Mouse (Mus musculus): ENCODE data around the gene Unc5b. TPM values are rescaled to one million over a fixed set of nuclear protein-coding genes. Genes with fewer than 3 reads are reported as not detected.

Gene Unc5b
- polyA plus RNA-seq, 1 experiment from 2014 or later: 6.1 TPM

DNA sequence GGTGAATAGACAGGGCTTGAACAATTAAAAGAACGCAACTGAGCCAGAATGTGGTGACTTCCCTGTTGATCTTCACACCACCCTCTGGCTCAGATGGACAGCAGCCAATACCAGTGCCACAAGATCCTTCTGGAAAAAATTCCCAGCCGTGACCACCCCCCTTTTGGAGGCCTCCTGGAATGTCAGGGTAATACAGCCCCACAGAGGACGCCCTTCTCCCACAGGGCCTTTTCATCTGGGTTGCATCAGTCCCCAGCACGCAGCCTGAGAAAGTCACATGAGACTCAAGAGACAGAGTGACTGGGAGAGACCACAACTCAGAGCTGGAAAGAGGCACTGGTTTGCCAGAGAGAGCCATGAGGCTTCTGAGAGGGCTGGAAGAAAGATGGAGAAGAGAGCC, 60.5 kb downstream of the Unc5b start:
- ATAC-seq (ENCODE audit: insufficient number of reproducible peaks, insufficient read depth, low FRiP score, low TSS enrichment, low read depth): 0 out of 2 replicates have a peak, but pooled peaks have one; percentile 34
- 28% methylated on average over 4 of the region's 4 CpGs for WGBS
- peak overlapping the region; percentile 23; the same call in 1 of the 2 replicates for H3K27ac ChIP-seq

DNA sequence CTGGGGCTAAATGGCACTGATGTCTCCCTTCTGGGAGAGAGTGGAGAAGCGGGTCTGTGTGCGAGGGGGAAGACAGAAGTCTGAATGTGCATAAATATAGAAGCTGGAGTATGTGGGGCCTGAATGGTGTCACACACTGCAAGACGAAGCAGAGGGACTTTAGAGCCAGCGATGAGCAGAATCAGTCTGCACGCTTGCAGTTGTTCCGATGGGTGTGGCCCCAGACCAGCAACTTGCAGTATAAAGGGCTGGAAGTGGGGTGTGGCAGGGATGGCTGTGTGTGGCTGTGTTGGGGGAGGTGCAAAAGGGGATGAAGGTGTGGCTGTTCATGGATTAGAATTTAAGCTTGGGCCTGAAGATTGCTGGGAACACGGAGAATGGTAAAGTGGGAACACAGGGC, 62.8 kb downstream of the Unc5b start:
- H3K4me3 ChIP-seq: no peak overlapping the region
- no peaks in the 10 kb centered on the region for H3K27me3 ChIP-seq
- ATAC-seq (ENCODE audit: insufficient number of reproducible peaks, insufficient read depth, low FRiP score, low TSS enrichment, low read depth): no peak
- peaks cover 47% of the 10 kb centered on the region for H3K36me3 ChIP-seq
- no peak overlapping the region for H3K4me2 ChIP-seq
- WGBS: 79% methylated on average over 7 of the region's 7 CpGs
- H3K27ac ChIP-seq: no peak overlapping the region
- peaks cover 9% of the 10 kb centered on the region for H3K4me1 ChIP-seq
- H3K9ac ChIP-seq: no peak overlapping the region
- H3K9me3 ChIP-seq: no peaks in the 10 kb centered on the region

More for the DNA sequence above, 60.5 kb downstream of the Unc5b start:
- peaks cover 52% of the 10 kb centered on the region for H3K36me3 ChIP-seq
- no peak overlapping the region for H3K9ac ChIP-seq
- H3K27me3 ChIP-seq: no peaks in the 10 kb centered on the region
- H3K4me2 ChIP-seq: no peak overlapping the region
- no peak overlapping the region for H3K4me3 ChIP-seq
- no peaks in the 10 kb centered on the region for H3K9me3 ChIP-seq
- H3K4me1 ChIP-seq: peaks cover 9% of the 10 kb centered on the region

- Histone ChIP-seq H3K4me3 (no peak overlapping the region), H3K9ac (no peak overlapping the region), H3K27me3 (no peaks in the 10 kb centered on the region), H3K36me3 (peaks cover 36% of the 10 kb centered on the region), H3K4me2 (no peak overlapping the region), H3K4me1 (peaks cover 9% of the 10 kb centered on the region), H3K27ac (no peak overlapping the region), H3K9me3 (no peaks in the 10 kb centered on the region)
- whole genome bisulfite sequencing: 86% methylated on average over 7 of the region's 7 CpGs
- ATAC-seq (ENCODE audit: insufficient number of reproducible peaks, insufficient read depth, low FRiP score, low TSS enrichment, low read depth): no peak
These were observed 64.0 kb downstream of the Unc5b start for GRCm38 (mm10) chr10:60767400-60767799.

DNA sequence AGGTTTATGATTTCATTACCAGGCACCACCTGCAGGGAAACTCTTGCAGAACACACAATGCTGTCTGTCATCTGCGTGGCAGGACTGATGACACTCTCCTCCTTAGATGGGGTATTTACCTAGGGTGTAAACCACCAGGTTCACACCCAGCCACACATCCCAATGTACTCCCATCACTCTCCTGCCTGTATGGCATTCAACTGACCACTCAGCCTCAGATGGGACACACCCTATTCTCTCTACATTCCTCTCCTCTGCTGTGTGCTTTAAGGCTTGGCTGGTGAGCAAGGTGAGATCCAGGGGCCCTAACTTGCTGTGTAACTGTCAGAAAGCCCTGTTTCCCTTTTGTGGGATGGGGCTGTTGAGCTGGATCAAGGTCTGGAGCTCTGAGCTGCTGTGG, 69.3 kb downstream of the Unc5b start:
- Histone ChIP-seq H3K36me3 (peaks cover 20% of the 10 kb centered on the region), H3K27me3 (no peaks in the 10 kb centered on the region), H3K9ac (no peak overlapping the region), H3K9me3 (0 out of 2 replicates have a peak, but pooled peaks cover 5% of the 10 kb centered on the region), H3K4me3 (no peak overlapping the region), H3K4me1 (no peaks in the 10 kb centered on the region), H3K27ac (no peak overlapping the region), H3K4me2 (no peak overlapping the region)
- no peak for ATAC-seq (ENCODE audit: insufficient number of reproducible peaks, insufficient read depth, low FRiP score, low TSS enrichment, low read depth)
- 74% methylated on average over 1 of the region's 1 CpGs for WGBS

DNA sequence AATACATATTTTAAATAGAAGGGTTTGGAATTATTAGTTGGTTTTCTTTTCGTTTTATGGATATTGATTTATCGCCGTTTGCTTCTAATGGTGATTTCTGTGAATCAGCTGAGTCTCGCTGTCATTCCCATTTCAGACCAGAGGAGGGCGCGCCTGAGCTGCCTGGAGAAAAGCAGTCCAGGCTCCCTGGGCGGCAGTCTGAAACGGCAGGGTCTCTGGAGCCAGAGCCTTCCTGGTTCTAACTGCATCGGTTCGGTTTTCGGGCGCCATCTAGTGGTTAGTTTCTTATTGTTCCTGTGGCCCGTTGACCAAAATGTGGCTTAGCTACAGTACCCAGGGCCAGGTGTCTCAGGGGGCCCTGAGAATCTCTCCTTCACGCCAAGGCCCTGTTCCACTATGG, 71.0 kb downstream of the Unc5b start:
- H3K36me3 ChIP-seq: peaks cover 6% of the 10 kb centered on the region
- H3K9ac ChIP-seq: no peak overlapping the region
- H3K27ac ChIP-seq: no peak overlapping the region
- 9% methylated on average over 14 of the region's 14 CpGs for WGBS
- ATAC-seq (ENCODE audit: insufficient number of reproducible peaks, insufficient read depth, low FRiP score, low TSS enrichment, low read depth): peak; percentile 61; the same call in 1 of the 2 replicates
- no peaks in the 10 kb centered on the region for H3K4me1 ChIP-seq
- H3K27me3 ChIP-seq: no peaks in the 10 kb centered on the region
- 0 out of 2 replicates have a peak, but pooled peaks cover 5% of the 10 kb centered on the region for H3K9me3 ChIP-seq
- H3K4me3 ChIP-seq: no peak overlapping the region
- no peak overlapping the region for H3K4me2 ChIP-seq

- Histone ChIP-seq H3K27me3 (no peaks in the 10 kb centered on the region), H3K9ac (no peak overlapping the region), H3K36me3 (no peaks in the 10 kb centered on the region), H3K27ac (no peak overlapping the region), H3K4me2 (no peak overlapping the region), H3K4me1 (peaks cover 7% of the 10 kb centered on the region), H3K4me3 (no peak overlapping the region), H3K9me3 (0 out of 2 replicates have a peak, but pooled peaks cover 5% of the 10 kb centered on the region)
- 7% methylated on average over 7 of the region's 7 CpGs for WGBS
- ATAC-seq (ENCODE audit: insufficient number of reproducible peaks, insufficient read depth, low FRiP score, low TSS enrichment, low read depth): no peak
These were observed 74.4 kb downstream of the Unc5b start for GRCm38 (mm10) chr10:60756992-60757391.

- no peaks in the 10 kb centered on the region for H3K36me3 ChIP-seq
- no peak overlapping the region for H3K4me2 ChIP-seq
- no peak for ATAC-seq (ENCODE audit: insufficient number of reproducible peaks, insufficient read depth, low FRiP score, low TSS enrichment, low read depth)
- no peak overlapping the region for H3K4me3 ChIP-seq
- no peak overlapping the region for H3K9ac ChIP-seq
- no peak overlapping the region for H3K27ac ChIP-seq
- 0 out of 2 replicates have a peak, but pooled peaks cover 5% of the 10 kb centered on the region for H3K9me3 ChIP-seq
- peaks cover 16% of the 10 kb centered on the region for H3K4me1 ChIP-seq
- no peaks in the 10 kb centered on the region for H3K27me3 ChIP-seq
These were observed 75.2 kb downstream of the Unc5b start for GRCm38 (mm10) chr10:60756146-60756545.

GRCm38 (mm10) chr10:60753941-60754340, 77.4 kb downstream of the Unc5b start:
- no peak for ATAC-seq (ENCODE audit: insufficient number of reproducible peaks, insufficient read depth, low FRiP score, low TSS enrichment, low read depth)
- no peak overlapping the region for H3K4me2 ChIP-seq
- WGBS: 76% methylated on average over 8 of the region's 8 CpGs

DNA sequence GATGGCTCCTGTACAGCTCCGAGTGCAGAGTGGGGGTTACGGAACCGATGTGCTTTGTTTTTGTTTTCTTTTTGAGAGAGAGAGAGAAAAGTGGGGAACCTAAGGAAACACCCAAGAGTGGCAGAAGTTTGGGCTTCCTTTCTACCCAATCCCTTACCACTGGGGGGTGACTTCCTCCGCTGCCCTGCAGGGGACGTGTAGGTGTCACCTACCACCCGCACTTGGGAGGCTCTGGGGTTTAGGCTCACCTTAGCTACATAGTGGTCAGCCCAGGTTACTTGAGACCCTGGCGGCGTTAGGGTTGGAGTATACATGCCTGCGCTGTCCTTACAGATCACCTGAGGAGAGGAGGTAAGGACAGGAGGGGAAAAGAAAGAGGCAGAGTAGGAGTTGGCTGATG, 78.1 kb downstream of the Unc5b start:
- Histone ChIP-seq H3K27ac (peak overlapping the region; percentile 72; the same call in 1 of the 2 replicates), H3K4me3 (no peak overlapping the region), H3K27me3 (no peaks in the 10 kb centered on the region), H3K4me2 (peak overlapping the region; percentile 72), H3K9ac (peak overlapping the region; percentile 88), H3K9me3 (0 out of 2 replicates have a peak, but pooled peaks cover 5% of the 10 kb centered on the region), H3K4me1 (peaks cover 29% of the 10 kb centered on the region), H3K36me3 (peaks cover 23% of the 10 kb centered on the region)
- WGBS: 70% methylated on average over 9 of the region's 9 CpGs
- ATAC-seq (ENCODE audit: insufficient number of reproducible peaks, insufficient read depth, low FRiP score, low TSS enrichment, low read depth): no peak

More at GRCm38 (mm10) chr10:60753941-60754340, 77.4 kb downstream of the Unc5b start:
- Histone ChIP-seq H3K4me3 (no peak overlapping the region), H3K4me1 (peaks cover 24% of the 10 kb centered on the region), H3K36me3 (peaks cover 17% of the 10 kb centered on the region), H3K9ac (no peak overlapping the region), H3K9me3 (0 out of 2 replicates have a peak, but pooled peaks cover 5% of the 10 kb centered on the region), H3K27ac (no peak overlapping the region), H3K27me3 (no peaks in the 10 kb centered on the region)

GRCm38 (mm10) chr10:60752040-60753020, 79.1 kb downstream of the Unc5b start, which contains the start of gene Slc29a3:
TSS of gene Slc29a3 (minus strand) at chr10:60752794.
- H3K9ac ChIP-seq: peak within 1 kb of the TSS; percentile 88
- H3K4me1 ChIP-seq: peaks cover 29% of the 10 kb centered on the region
- peak within 1 kb of the TSS; percentile 72 for H3K4me2 ChIP-seq
- H3K4me3 ChIP-seq: peak within 1 kb of the TSS; percentile 67
- H3K9me3 ChIP-seq: no peaks in the 10 kb centered on the region
- H3K27me3 ChIP-seq: no peaks in the 10 kb centered on the region
- peak within 1 kb of the TSS; percentile 72 for H3K27ac ChIP-seq
- peak; percentile 87 for ATAC-seq (ENCODE audit: insufficient number of reproducible peaks, insufficient read depth, low FRiP score, low TSS enrichment, low read depth)
- H3K36me3 ChIP-seq: peaks cover 31% of the 10 kb centered on the region
- WGBS: 8% methylated on average over 41 of the region's 41 CpGs

DNA sequence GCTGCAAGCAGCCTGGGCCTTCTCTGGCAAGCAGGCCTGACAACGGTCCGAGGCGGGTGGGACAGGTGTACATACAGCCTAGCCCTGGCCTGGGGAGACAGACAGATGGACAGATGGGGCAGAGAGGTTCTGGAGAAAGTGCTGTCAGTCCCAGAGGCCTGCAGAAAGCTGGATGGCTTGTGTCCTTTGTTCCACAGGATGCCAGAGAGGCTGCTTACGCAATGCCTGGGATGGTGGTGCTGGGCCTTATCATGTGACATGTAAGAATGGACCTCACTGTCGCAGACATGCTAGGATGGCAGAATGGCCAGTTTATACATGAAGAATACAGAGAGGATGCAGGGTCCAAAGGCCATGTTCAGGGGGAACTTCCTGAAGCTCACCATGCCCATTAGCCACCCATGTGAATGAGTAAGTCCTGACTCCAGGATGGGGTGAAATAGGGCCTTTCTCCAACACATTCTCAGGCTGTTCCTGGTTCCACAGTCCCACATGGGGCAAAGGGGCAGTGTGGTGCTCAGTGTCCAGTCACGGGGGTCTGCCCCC, 83.6 kb downstream of the Unc5b start:
- Histone ChIP-seq H3K4me1 (peaks cover 22% of the 10 kb centered on the region), H3K4me2 (no peak overlapping the region), H3K27ac (no peak overlapping the region), H3K9me3 (no peaks in the 10 kb centered on the region), H3K36me3 (peaks cover 56% of the 10 kb centered on the region), H3K27me3 (no peaks in the 10 kb centered on the region), H3K9ac (peak overlapping the region; percentile 49), H3K4me3 (no peak overlapping the region)
- WGBS: 90% methylated on average over 6 of the region's 6 CpGs
- ATAC-seq (ENCODE audit: insufficient number of reproducible peaks, insufficient read depth, low FRiP score, low TSS enrichment, low read depth): no peak

Measured in embryonic facial prominence, embryonic 13.5 days (tissue).